Mouse (Mus musculus) liver, embryonic 14.5 days (tissue): ENCODE data around the gene Timm8b. TPM values are rescaled to one million over a fixed set of nuclear protein-coding genes. Genes with fewer than 3 reads are reported as not detected.

Source experiments
- ATAC-seq: fragments of 200-750 bp; cut with Nextera tagmentation; 2 replicates; pipeline ENCODE4 v1.8.0; 2017; ENCODE audit warnings: moderate number of reproducible peaks, mild to moderate bottlenecking, moderate library complexity; ENCODE audit not compliant: insufficient read depth
- DNase-seq, 3 experiments: peaks; one replicate each; pipeline ENCODE4 v3.0.0-alpha.2; 2012 to 2013; ENCODE audit warnings: low read depth in 3 of 3, low spot score in 3 of 3
- H3K27ac ChIP-seq: fragments of 300-500 bp; sonication (generic); 2 replicates; pipeline ENCODE4 v1.5.1; 2014; ENCODE audit warnings: moderate library complexity, mild to moderate bottlenecking, control low read depth, inconsistent platforms
- H3K27me3 ChIP-seq: fragments of 300-500 bp; sonication (generic); 2 replicates; pipeline ENCODE4 v1.6.1; 2014; ENCODE audit warnings: mild to moderate bottlenecking, low read length, moderate library complexity; ENCODE audit not compliant: control insufficient read depth, insufficient read depth
- H3K36me3 ChIP-seq: fragments of 300-500 bp; sonication (generic); replicated peaks from 2 replicates; pipeline ENCODE4 v1.6.1; 2014; ENCODE audit warnings: low read depth; ENCODE audit not compliant: control insufficient read depth, insufficient read depth
- H3K4me1 ChIP-seq, 2 experiments: fragments of 200-500 bp in 1 of 2; fragments of 300-500 bp in 1 of 2; sonication (generic) in 1 of 2; replicated peaks; 2 replicates each; pipeline ENCODE4 v1.6.1; 2012 to 2014; ENCODE audit warnings: antibody characterized with exemption in 1 of 2, inconsistent platforms in 1 of 2, low read length in 1 of 2; ENCODE audit not compliant: control insufficient read depth in 2 of 2, insufficient read depth in 2 of 2
- H3K4me2 ChIP-seq: fragments of 300-500 bp; sonication (generic); 2 replicates; pipeline ENCODE4 v1.6.1; 2014; ENCODE audit warnings: low read depth, mild to moderate bottlenecking, control low read depth, moderate library complexity
- H3K4me3 ChIP-seq, 2 experiments: fragments of 200-500 bp in 1 of 2; fragments of 300-500 bp in 1 of 2; sonication (generic) in 1 of 2; 2 replicates each; pipeline ENCODE4 v1.5.1; 2012 to 2014; ENCODE audit warnings: low read depth in 2 of 2, low read length in 2 of 2, mild to moderate bottlenecking in 2 of 2, control low read depth in 1 of 2, inconsistent platforms in 1 of 2, moderate library complexity in 1 of 2; ENCODE audit not compliant: insufficient read depth in 1 of 2
- H3K9ac ChIP-seq: fragments of 300-500 bp; sonication (generic); replicated peaks from 2 replicates; pipeline ENCODE4 v1.6.1; 2014; ENCODE audit warnings: mild to moderate bottlenecking, control low read depth, moderate library complexity
- H3K9me3 ChIP-seq: fragments of 300-500 bp; sonication (generic); 2 replicates; pipeline ENCODE4 v1.6.1; 2016; ENCODE audit warnings: low read length, mixed read lengths; ENCODE audit not compliant: control insufficient read depth
- CTCF ChIP-seq: IDR thresholded peaks from 2 replicates; pipeline ENCODE4 v1.5.1; 2016; ENCODE audit warnings: antibody characterized with exemption, low read depth, control low read depth
- EP300 ChIP-seq: IDR thresholded peaks from 2 replicates; pipeline ENCODE4 v1.6.1; 2016; ENCODE audit warnings: antibody characterized with exemption, low read depth
- WGBS: fragments of 180-500 bp; shearing (Covaris S2); extraction: QIAGEN DNeasy Blood & Tissue Kit; methylation state at CpG from one replicate; pipeline ENCODE4 v1.1.7; 2014; ENCODE audit not compliant: insufficient replicate concordance; 5-methylcytosine and 5-hydroxymethylcytosine counted together
- polyA plus RNA-seq, 2 experiments: library from polyadenylated mRNA; depleted of rRNA in 1 of 2; stranded (reverse) in 1 of 2; unstranded in 1 of 2; fragments of >200 nt; fragmentation: Nextera tagmentation in 1 of 2; extraction: Ambion mirVana in 1 of 2; gene quantifications; 2 replicates each; pipeline versions ENCODE4 v1.2.1 to v1.2.3; 2012 to 2014

Timm8b gene
- polyA plus RNA-seq, 2 experiments = 153 to 263 TPM

- Histone ChIP-seq H3K4me1 (peaks cover 24 to 26% of the 10 kb centered on the region in 2 experiments), H3K27me3 (no peaks in the 10 kb centered on the region), H3K4me3 (peak overlapping the region; percentile 84 to 96), H3K9me3 (no peaks in the 10 kb centered on the region), H3K4me2 (peak overlapping the region; percentile 87), H3K9ac (peak overlapping the region; percentile 84), H3K36me3 (peaks cover 47% of the 10 kb centered on the region), H3K27ac (peak overlapping the region; percentile 71)
- whole genome bisulfite sequencing = 29% methylated on average over 7 of the region's 7 CpGs
- ATAC-seq (no peak), DNase-seq (no peak)
- TF ChIP-seq EP300 (no peak), CTCF (no peak)
Measured at GRCm38 (mm10) chr9:50602055-50602845, 1.5 kb upstream of the Timm8b start.

DNA sequence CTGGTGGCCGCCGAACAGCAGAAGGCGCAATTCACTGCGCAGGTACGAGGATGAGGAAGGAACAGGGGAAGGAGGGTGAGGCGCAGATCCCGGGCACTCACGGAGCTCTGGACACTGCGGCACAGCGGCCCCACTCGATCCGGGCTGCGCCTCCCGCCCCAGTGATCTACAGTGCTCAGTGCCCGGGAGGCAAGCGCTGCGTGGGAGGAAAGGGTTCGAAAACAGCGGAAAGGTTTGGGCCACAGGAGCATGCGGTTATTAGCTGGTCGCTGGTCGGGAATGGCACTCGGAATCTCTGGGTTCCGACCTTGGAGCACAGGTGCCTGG, 251 bp downstream of the Timm8b start:
- Histone ChIP-seq H3K27ac (peak overlapping the region; percentile 64), H3K4me1 (peaks cover 24 to 26% of the 10 kb centered on the region in 2 experiments), H3K36me3 (peaks cover 40% of the 10 kb centered on the region), H3K9me3 (no peaks in the 10 kb centered on the region), H3K9ac (peak overlapping the region; percentile 67), H3K4me2 (peak overlapping the region; percentile 87), H3K4me3 (peak overlapping the region; percentile 84 to 96), H3K27me3 (no peaks in the 10 kb centered on the region)
- DNase-seq = no peak
- TF ChIP-seq EP300 (no peak), CTCF (peak; percentile 64)
- WGBS = under 1% methylated on average over 24 of the region's 24 CpGs
- peak; percentile 78 for ATAC-seq

- H3K27me3 ChIP-seq = no peaks in the 10 kb centered on the region
- peak overlapping the region; percentile 87 for H3K4me2 ChIP-seq
- peak overlapping the region; percentile 67 for H3K9ac ChIP-seq
- DNase-seq (no peak), ATAC-seq (peak; percentile 4; the same call in 1 of the 2 replicates)
- WGBS = 0% methylated on average over 6 of the region's 6 CpGs
- peak overlapping the region; percentile 84 to 96 for H3K4me3 ChIP-seq
- H3K27ac ChIP-seq = peak overlapping the region; percentile 64
- peaks cover 24 to 26% of the 10 kb centered on the region in 2 experiments for H3K4me1 ChIP-seq
- peaks cover 36% of the 10 kb centered on the region for H3K36me3 ChIP-seq
- TF ChIP-seq CTCF = no peak
- no peaks in the 10 kb centered on the region for H3K9me3 ChIP-seq
Measured at GRCm38 (mm10) chr9:50604338-50604737, 628 bp downstream of the Timm8b start.

- DNase-seq = no peak
- Histone ChIP-seq H3K9ac (no peak overlapping the region), H3K4me2 (no peak overlapping the region), H3K27ac (no peak overlapping the region), H3K36me3 (peaks cover 52% of the 10 kb centered on the region), H3K4me3 (no peak overlapping the region), H3K4me1 (peaks cover 3% of the 10 kb centered on the region in 2 experiments; a peak in 3 of 4 replicates), H3K9me3 (no peaks in the 10 kb centered on the region), H3K27me3 (no peaks in the 10 kb centered on the region)
- WGBS = 87% methylated on average over 4 of the region's 4 CpGs
- ATAC-seq = no peak
- TF ChIP-seq EP300 = no peak
- no peak for TF ChIP-seq CTCF
Measured at GRCm38 (mm10) chr9:50612115-50612514, 8.4 kb downstream of the Timm8b start.

GRCm38 (mm10) chr9:50616161-50616560, 12.5 kb downstream of the Timm8b start:
- TF ChIP-seq CTCF (no peak), EP300 (no peak)
- H3K27ac ChIP-seq = peak overlapping the region; percentile 61
- no peak for ATAC-seq

More at GRCm38 (mm10) chr9:50616161-50616560, 12.5 kb downstream of the Timm8b start:
- Histone ChIP-seq H3K4me2 (peak overlapping the region; percentile 79), H3K36me3 (peaks cover 26% of the 10 kb centered on the region), H3K9me3 (no peaks in the 10 kb centered on the region), H3K4me1 (peaks cover 3% of the 10 kb centered on the region in 2 experiments; a peak in 3 of 4 replicates), H3K9ac (peak overlapping the region; percentile 92), H3K27me3 (no peaks in the 10 kb centered on the region), H3K4me3 (peak overlapping the region; percentile 90 to 97)
- WGBS = 29% methylated on average over 11 of the region's 11 CpGs
- DNase-seq = no peak
